ENCODE assay signal across 10 mouse cellular contexts in the genomic region with DNA sequence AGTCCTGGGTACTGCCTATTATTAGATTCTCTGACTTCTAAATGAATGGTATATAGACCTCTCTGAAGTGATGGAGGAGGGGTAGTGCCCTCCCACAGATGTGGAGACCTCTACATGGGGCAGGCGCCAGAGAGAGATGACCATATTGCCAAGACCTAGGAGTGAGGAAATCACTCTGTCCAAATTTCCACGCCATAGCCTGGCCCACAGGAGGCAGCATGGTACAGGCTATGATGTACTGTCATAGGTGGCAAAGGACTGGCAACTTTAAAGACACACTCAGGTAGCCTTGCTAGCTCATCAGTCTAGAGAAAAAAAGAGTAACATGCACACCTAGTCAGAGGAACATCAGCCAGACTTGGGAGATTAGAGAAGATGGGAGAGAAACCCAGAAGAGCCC.
DNase-seq lines count a peak whose midpoint lies in the region; ATAC-seq and TF ChIP-seq lines count a peak whose summit lies in the region.
"Had no signal": no experiment of that assay in that cellular context is flagged by ENCODE, and none has a peak within 500 bp of the region (broad histone marks: within the 10 kb centered on the region; RNA-seq: fewer than 3 reads in every experiment).

No protein-coding gene starts in this region.

- H3K9me3 ChIP-seq in hindbrain, postnatal 0 days (ENCODE audit: low read length): no peaks in the 10 kb centered on the region
- H3K9me3 ChIP-seq in hindbrain, embryonic 11.5 days (ENCODE audit: control insufficient read depth, low read length): no peaks in the 10 kb centered on the region
- H3K9me3 ChIP-seq in lung, embryonic 16.5 days (ENCODE audit: control insufficient read depth, low read length): no peaks in the 10 kb centered on the region
- H3K9me3 ChIP-seq: intestine, embryonic 15.5 days; limb, embryonic 10.5 days had no signal

- H3K4me1 ChIP-seq in hindbrain, postnatal 0 days (ENCODE audit: insufficient read depth, low read length): peaks cover 7% of the 10 kb centered on the region; the same call in 1 of the 2 replicates
- 0 out of 2 replicates have a peak, but pooled peaks cover 3% of the 10 kb centered on the region for H3K4me1 ChIP-seq in hindbrain, embryonic 11.5 days (replicated peaks; ENCODE audit: control insufficient read depth, insufficient read depth, low read length)
- H3K4me1 ChIP-seq in lung, embryonic 16.5 days (replicated peaks; ENCODE audit: control insufficient read depth, insufficient read depth, low read length): peaks cover 12% of the 10 kb centered on the region
- H3K4me1 ChIP-seq: intestine, embryonic 15.5 days had no signal

- H3K9ac ChIP-seq in hindbrain, postnatal 0 days (replicated peaks; ENCODE audit: low read length): no peak overlapping the region
- no peak overlapping the region for H3K9ac ChIP-seq in hindbrain, embryonic 11.5 days (ENCODE audit: low read depth, low read length)
- H3K9ac ChIP-seq in lung, embryonic 16.5 days (ENCODE audit: low read length): no peak overlapping the region
- H3K9ac ChIP-seq: intestine, embryonic 15.5 days had no signal

- no peak overlapping the region for H3K4me3 ChIP-seq in hindbrain, postnatal 0 days (ENCODE audit: low read length)
- H3K4me3 ChIP-seq in hindbrain, embryonic 11.5 days (ENCODE audit: low read depth, low read length): no peak overlapping the region
- H3K4me3 ChIP-seq in lung, embryonic 16.5 days (ENCODE audit: low read length): no peak overlapping the region
- H3K4me3 ChIP-seq: intestine, embryonic 15.5 days; limb, embryonic 10.5 days had no signal

- no peak for ATAC-seq in hindbrain, postnatal 0 days
- ATAC-seq in hindbrain, embryonic 11.5 days (ENCODE audit: low FRiP score): no peak
- ATAC-seq in lung, embryonic 16.5 days (ENCODE audit: low read depth): peak; percentile 32; the same call in 1 of the 2 replicates
- ATAC-seq: intestine, embryonic 15.5 days had no signal

- WGBS in hindbrain, postnatal 0 days: 89% methylated on average over 2 of the region's 2 CpGs
- 83% methylated on average over 2 of the region's 2 CpGs for WGBS in hindbrain, embryonic 11.5 days
- 80% methylated on average over 2 of the region's 2 CpGs for WGBS in lung, embryonic 16.5 days

- H3K27ac ChIP-seq in hindbrain, postnatal 0 days: no peak overlapping the region
- no peak overlapping the region for H3K27ac ChIP-seq in hindbrain, embryonic 11.5 days (ENCODE audit: low read depth, low read length)
- no peak overlapping the region for H3K27ac ChIP-seq in lung, embryonic 16.5 days (ENCODE audit: low read length)
- H3K27ac ChIP-seq: intestine, embryonic 15.5 days; limb, embryonic 10.5 days had no signal

- H3K36me3 ChIP-seq in hindbrain, postnatal 0 days (ENCODE audit: insufficient read depth, low read length): no peaks in the 10 kb centered on the region
- H3K36me3 ChIP-seq in hindbrain, embryonic 11.5 days (ENCODE audit: control insufficient read depth, insufficient read depth, low read length): no peaks in the 10 kb centered on the region
- no peaks in the 10 kb centered on the region for H3K36me3 ChIP-seq in lung, embryonic 16.5 days (ENCODE audit: control insufficient read depth, insufficient read depth, low read length)
- H3K36me3 ChIP-seq: intestine, embryonic 15.5 days; limb, embryonic 10.5 days had no signal

- DNase-seq in cerebellum, adult 11-12 months: peak; percentile 48
- DNase-seq in cerebellum, adult 8-10 months: no peak
- DNase-seq in hindbrain, postnatal 0 days (ENCODE audit: low spot score): no peak
- no peak for DNase-seq in hindbrain, embryonic 11.5 days (ENCODE audit: low spot score)
- DNase-seq in lung, postnatal 10 days: no peak
- DNase-seq in lung, postnatal 36 days: peak; percentile 33
- no peak for DNase-seq in layer of hippocampus, adult 11-12 months (ENCODE audit: low spot score)

- H3K4me2 ChIP-seq in hindbrain, postnatal 0 days (ENCODE audit: low read depth, low read length): no peak overlapping the region
- H3K4me2 ChIP-seq in hindbrain, embryonic 11.5 days (replicated peaks; ENCODE audit: low read depth, low read length): no peak overlapping the region
- H3K4me2 ChIP-seq in lung, embryonic 16.5 days (ENCODE audit: low read depth, low read length): no peak overlapping the region
- H3K4me2 ChIP-seq: intestine, embryonic 15.5 days had no signal

- TF ChIP-seq CTCF in hindbrain, postnatal 0 days (IDR thresholded peaks at IDR 0.05; ENCODE audit: low read depth): peak; percentile 18; the same call in 1 of the 2 replicates

- H3K27me3 ChIP-seq in hindbrain, postnatal 0 days (ENCODE audit: insufficient read depth, low read length): no peaks in the 10 kb centered on the region
- H3K27me3 ChIP-seq in hindbrain, embryonic 11.5 days (ENCODE audit: control insufficient read depth, insufficient read depth, low read length): no peaks in the 10 kb centered on the region
- no peaks in the 10 kb centered on the region for H3K27me3 ChIP-seq in lung, embryonic 16.5 days (ENCODE audit: control insufficient read depth, insufficient read depth, low read depth, low read length)
- H3K27me3 ChIP-seq: intestine, embryonic 15.5 days had no signal

Comparison
In these comparisons a context has a peak if more than half of its experiments do, and no peak if none do; other contexts are left out.
1. DNase-seq: peak in cerebellum, adult 11-12 months (single experiment) and lung, postnatal 36 days (single experiment); none in cerebellum, adult 8-10 months (single experiment), hindbrain, postnatal 0 days (single experiment), hindbrain, embryonic 11.5 days (single experiment), lung, postnatal 10 days (single experiment) and layer of hippocampus, adult 11-12 months (single experiment).